Mouse (Mus musculus) kidney, postnatal 14 days (tissue): ENCODE data around the gene Fcgr1.
"Not testable (repeated sequence)": the region's sequence is repeated elsewhere in the genome, so short reads cannot be mapped to it uniquely, and the experiment has no call there.

Source experiments
- DNase-seq: peaks from one replicate; pipeline ENCODE4 v3.0.0; 2022; ENCODE audit warnings: mixed read lengths

Gene Fcgr1

DNA sequence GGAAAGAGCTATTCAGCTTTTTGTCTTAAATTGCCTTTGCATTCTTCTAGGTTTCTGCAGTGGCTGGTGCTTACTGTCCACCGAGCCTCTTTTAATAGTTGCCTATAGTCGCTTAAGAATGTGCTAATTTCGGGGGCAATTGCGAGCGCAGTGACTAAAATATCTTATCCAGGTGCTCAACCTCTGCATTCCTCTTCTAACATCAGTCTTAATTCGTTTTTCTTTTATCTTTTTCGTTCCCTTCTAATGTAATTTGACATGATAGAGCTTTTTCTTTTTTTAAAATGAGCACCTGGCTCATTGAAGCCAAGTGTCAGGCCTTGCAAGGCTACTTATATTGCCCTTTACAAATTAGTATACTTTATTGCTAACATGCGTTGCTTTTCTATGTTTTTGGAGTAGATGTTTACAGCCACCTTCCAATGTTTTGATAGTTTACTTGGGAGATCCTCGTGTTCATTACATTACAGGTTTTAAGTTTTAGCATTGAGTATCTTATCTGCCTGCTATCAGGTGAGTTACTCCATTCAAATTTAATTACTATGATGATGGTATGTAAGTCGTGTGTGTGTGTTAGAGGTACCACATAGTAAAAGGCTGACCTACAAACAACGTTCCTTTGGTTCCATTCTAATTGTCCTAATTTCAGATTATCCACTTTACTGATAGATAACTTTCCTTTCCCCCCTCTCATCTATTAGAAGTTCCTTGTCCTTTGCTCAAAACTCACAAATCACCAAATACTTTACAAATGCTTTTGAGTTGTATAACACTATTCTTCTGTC, 46.2 kb downstream of the Fcgr1 start:
- DNase-seq, result no peak

DNA sequence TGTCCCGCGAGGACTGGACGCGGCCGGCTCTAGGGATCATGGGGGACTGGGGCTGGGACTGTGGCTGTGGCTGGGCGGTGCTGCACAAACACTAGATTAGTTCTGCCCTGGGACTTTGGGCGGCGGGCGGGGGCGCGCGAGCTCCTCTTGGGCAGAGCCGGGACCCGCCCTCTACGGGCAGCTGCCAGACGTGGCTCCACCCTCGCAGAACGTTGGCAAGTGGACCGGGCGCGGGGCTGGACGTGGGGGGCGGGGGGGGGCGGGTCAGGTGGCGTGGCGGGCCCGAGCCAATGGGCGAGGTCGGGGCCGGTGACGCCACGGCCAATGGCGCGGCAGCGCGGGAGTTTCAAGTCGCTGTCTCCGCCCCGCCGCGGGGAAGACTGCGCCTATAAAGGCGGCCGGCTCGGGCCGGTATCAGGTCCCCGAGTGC, 47.3 kb downstream of the Fcgr1 start, which contains the start of gene Hist2h3c1:
Gene Hist2h3c1, plus strand, starts transcription at position 259 of the 430 bp plus-strand sequence.
- DNase-seq, result peak; percentile 23

DNA sequence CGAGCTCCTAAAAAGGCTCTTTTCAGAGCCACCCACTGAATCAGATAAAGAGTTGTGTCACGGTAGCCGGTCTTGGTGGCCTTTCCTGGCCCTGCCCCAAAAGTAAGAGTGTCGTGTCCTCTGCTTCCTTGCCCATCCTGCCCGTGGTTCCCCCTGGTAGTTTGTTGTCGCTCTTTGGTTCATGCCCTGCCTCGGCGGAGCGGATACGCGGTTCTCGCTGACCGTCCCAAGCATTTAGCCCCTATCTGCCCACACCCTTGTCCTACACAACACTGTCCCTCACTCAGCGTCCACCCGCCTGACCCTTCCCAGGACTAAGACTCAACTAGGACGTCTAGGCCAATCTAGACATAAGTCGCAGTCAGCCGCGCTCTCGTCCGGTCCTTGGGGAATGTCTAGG, 47.8 kb downstream of the Fcgr1 start:
- not testable (repeated sequence) for DNase-seq

DNA sequence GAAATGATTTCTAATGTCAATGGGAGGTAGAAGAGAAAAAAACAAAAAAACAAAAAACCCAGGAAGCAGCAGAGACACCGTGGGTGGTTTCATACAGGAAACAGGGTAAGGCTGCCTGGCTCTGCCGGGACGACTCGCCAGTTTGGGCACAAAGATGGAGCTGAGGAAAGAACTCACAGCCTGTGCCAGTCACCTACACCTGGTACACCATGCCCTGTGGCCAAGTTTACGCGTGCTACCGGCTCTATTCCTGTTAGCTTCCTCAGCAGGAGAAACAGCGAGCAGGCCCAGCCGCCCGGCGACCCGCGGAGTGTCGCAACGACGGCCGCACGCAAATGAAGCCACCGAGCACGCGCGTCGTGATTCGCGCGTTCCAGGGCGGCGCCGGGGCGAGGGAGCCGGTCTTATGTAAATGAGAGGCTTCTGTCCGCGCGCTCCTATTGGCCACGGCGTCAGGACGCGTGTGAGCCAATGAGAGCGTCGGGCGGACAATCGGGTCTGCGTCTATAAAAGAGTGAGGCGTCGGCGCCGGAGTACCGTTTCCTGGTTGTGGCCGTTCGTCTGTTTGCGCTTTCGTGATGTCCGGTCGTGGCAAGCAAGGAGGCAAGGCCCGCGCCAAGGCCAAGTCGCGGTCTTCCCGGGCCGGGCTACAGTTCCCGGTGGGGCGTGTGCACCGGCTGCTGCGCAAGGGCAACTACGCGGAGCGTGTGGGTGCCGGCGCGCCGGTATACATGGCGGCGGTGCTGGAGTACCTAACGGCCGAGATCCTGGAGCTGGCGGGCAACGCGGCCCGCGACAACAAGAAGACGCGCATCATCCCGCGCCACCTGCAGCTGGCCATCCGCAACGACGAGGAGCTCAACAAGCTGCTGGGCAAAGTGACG, 48.5 kb downstream of the Fcgr1 start, which contains the start of gene Hist2h2aa1:
Gene Hist2h2aa1, plus strand, starts transcription at position 495 of the 884 bp plus-strand sequence.
- DNase-seq, result peak; percentile 90

DNA sequence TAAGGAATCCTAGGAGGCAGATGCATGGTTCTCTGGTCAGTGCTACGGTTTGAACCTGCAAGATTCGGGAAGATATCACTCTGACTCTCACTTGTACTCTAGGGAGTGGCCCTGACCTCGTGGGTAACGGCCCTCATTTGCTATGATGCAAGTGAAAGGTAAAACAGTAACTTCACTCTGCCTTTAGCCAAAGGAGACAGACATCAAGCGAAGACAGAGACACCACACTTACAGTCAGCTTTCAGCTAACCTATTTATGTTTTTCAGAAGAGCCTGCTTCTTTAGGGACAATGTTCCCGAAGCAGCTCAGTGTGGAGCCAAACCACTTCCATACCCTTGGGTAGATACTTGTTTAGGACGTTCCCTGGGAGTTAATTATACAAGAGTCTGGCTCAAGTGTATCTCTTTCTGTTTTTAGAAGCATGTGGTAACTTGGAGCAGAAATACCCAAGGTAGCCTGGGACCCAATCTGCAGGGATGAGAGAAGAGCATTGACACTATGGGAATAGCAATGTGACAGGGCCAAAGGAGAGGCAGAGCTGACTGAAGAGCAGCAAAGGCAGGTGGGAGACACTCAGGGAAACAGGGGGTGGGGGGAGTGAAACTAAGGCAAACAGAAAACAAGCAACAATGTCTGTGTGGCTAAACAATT, 49.7 kb downstream of the Fcgr1 start:
- peak; percentile 21 for DNase-seq

DNA sequence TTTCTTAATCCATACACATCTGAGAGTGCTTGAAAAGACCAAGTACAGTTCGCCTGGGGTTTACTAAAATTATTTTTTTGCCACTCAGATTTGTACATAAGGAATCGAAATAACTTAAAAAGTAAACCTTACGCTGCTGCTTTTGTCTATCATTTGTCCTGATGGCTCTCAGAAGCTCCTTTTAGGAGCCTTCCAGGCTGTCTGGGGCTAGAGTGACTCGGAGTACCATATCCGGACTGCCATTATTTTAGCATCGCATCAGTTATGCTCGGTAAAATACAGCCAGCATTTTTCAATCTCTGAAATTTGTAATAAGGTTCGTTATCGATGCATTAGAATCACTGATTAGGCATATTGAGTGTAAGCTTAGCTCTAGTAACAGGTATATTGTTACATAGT, 53.0 kb downstream of the Fcgr1 start:
- DNase-seq, result no peak

DNA sequence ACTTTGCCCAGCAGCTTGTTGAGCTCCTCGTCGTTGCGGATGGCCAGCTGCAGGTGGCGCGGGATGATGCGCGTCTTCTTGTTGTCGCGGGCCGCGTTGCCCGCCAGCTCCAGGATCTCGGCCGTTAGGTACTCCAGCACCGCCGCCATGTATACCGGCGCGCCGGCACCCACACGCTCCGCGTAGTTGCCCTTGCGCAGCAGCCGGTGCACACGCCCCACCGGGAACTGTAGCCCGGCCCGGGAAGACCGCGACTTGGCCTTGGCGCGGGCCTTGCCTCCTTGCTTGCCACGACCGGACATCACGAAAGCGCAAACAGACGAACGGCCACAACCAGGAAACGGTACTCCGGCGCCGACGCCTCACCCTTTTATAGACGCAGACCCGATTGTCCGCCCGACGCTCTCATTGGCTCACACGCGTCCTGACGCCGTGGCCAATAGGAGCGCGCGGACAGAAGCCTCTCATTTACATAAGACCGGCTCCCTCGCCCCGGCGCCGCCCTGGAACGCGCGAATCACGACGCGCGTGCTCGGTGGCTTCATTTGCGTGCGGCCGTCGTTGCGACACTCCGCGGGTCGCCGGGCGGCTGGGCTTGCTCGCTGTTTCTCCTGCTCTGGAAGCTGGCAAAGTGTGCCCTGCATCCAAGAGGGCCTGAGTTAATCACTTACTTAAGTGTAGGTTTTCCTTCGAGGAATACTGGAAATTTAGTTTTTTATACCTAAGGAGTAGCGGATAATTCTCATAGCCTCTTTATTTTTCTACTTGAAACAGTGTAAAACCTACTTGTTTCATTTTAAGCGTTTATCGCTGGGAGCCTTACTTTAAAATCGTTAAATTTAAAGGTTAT, 53.6 kb downstream of the Fcgr1 start, which contains the start of gene Hist2h2aa2:
Gene Hist2h2aa2, minus strand, starts transcription at position 328 of the 850 bp plus-strand sequence.
- peak; percentile 97 for DNase-seq

DNA sequence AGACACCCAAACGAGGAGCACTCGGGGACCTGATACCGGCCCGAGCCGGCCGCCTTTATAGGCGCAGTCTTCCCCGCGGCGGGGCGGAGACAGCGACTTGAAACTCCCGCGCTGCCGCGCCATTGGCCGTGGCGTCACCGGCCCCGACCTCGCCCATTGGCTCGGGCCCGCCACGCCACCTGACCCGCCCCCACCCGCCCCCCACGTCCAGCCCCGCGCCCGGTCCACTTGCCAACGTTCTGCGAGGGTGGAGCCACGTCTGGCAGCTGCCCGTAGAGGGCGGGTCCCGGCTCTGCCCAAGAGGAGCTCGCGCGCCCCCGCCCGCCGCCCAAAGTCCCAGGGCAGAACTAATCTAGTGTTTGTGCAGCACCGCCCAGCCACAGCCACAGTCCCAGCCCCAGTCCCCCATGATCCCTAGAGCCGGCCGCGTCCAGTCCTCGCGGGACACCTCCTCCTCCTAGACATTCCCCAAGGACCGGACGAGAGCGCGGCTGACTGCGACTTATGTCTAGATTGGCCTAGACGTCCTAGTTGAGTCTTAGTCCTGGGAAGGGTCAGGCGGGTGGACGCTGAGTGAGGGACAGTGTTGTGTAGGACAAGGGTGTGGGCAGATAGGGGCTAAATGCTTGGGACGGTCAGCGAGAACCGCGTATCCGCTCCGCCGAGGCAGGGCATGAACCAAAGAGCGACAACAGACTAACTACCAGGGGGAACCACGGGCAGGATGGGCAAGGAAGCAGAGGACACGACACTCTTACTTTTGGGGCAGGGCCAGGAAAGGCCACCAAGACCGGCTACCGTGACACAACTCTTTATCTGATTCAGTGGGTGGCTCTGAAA, 54.6 kb downstream of the Fcgr1 start, which contains the start of gene Hist2h3c2:
Gene Hist2h3c2, minus strand, starts transcription at position 174 of the 840 bp plus-strand sequence.
- DNase-seq, result peak; percentile 78

DNA sequence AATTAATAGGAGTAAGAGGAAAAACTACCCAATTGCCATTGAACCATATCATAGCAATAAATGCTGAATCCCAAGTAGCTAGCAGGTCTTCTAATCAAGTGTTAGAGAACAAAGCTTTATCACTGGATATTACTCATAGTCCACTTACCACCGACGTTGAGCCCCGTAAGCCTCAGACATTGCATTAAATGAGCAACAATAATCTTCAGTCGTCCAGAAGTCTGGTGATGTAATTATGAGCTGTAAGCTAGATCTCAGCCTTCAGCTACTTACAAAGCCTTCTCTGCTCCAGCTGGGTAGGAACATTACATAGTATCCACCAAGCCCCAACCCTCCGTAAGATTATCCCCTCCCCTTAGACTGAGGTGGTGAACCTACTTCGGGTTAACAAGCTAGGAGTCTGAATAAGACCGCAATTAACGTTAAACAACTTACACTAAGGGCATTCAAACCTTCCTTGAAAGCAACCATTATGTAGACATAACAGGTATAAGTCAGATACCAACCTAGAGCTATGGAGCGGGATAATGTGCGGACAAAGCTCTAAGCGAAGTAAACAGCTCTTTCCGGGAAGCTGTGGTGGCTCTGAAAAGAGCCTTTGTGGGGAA, 55.8 kb downstream of the Fcgr1 start:
- no peak for DNase-seq

DNA sequence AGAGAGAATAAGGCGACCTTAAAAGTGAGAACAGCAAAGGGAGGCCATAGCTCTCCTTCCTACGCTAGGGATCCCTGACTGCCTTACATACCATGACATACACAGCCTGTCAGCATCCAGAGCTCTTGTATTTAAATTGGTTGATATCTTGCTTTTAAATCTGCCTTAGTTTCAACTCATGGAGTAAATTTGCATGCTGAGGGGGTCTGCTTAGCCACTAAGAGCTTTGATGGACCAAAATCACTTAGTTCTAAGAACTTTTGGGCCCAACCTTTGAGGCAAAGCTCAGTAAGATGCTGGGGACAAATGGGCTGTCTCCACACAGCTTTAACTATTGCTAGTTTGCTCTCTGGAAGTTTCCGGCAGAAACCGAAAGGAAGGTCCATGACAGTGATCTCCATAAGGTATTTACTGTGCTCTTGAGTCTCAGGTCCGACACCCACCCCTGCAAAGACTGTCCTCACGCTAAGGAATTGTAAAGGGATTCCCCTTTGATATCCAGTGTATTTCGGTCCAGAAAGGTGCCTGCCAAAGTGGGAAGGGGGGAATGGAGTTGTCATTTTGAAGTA, 56.4 kb downstream of the Fcgr1 start:
- no peak for DNase-seq

DNA sequence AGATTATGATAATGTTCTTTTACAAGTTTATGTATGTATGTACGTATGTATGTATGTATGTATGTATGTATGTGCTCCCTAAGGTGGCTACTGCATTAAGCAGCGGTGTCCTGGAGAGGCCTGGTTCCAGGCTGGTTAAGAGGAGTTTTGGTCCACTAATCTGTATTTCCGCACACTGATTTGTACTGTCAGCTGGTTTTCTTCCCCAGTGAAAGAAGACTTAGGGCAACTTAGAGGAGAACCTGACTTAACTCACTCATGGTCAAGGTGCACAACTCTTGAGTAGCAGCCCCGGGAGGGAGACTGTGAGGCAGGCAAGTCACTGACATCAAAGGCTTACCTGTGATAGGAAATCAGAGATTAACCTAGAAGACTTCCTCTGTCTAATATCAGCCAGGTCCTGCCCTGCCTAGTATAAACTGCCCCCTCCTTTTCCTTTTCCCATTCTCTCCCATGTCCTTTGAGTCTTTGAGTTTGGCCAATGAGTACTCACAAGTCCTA, 56.9 kb downstream of the Fcgr1 start:
- DNase-seq, result no peak

DNA sequence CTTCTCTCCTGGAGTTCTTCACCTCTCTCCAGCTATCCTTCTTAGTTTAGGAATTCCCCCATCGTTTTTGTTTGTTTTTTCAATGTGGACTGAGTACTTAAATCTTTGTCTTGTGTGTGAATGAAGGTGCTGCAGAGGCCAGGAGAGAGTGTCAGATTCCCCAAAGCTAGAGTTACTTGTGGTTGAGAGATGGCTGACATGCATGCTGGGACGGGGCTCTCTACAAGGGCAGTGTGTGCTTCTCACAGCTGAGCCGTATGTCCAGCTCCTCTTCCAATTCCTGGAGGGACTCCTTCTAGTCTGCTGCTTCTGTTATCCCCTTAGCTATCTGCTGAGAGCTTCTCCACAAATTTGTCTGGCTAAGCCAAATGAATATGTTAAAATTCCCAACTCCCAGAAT, 57.9 kb downstream of the Fcgr1 start:
- no peak for DNase-seq

DNA sequence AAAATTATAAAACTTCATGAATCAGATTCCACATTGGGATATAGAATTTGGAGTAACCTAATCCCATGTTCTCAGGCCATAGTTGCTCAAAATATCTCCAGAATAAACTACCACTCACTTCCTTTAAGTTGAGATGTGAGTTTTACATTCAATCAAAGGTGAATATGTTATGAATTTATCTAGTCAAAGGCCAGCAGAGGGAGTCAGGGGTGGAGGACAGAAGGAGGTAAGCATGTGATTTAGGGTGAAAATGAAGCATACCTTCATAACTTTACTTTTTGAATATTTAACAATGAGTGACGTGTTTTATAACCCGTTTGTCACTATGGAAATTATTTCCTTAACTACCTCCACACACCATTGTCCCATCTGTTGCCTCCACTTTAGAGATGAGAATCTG, 58.9 kb downstream of the Fcgr1 start:
- no peak for DNase-seq
